Mouse (Mus musculus): Measurements from ENCODE around the gene Lipo4.
"Not testable (repeated sequence)": the region's sequence is repeated elsewhere in the genome, so short reads cannot be mapped to it uniquely, and the experiment has no call there.

The Lipo4 gene

DNA sequence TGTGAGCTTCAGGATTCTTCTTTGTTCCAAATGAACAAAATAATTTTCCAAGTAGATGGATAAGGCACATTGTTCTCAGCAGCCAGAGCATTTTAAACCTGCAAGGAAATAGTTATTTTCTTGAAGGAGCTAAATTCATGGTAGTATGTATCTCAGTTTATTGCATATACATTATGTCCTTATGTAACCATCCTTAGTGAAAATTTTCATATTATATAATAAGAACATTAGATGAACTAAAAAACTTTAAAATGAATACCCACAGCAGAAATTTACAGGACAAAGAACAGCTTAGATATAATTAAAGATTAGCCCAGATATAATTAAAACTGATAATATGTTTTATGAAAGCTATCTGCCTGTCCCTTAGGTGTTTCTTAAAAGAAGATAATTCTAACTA lies at the start of gene Lipo4:
Gene Lipo4, minus strand, starts transcription at position 101 of the 400 bp plus-strand sequence.
- DNase-seq (ENCODE audit: low spot score), result no peak

DNA sequence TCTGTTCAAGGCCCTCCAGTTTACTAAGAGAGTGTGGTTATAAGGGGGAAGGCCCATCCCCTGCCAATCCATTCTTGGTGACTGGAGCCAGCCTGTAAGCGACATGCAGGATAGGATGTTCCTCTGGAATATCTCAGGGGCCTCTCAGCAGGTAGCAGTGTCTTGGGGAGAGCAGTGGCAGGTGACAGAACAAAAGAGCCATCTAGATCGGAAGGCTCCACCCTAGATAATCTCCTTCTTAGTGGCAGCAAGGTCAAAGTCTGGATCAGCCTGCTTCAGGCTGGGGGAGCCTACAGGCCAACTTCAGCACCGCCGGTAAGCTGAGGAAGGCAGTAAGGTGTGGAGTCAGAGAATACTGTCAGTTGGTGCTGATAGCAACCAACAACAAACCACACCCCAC lies 61.2 kb downstream of the Lipo4 start:
- DNase-seq (ENCODE audit: low spot score), result not testable (repeated sequence)

DNA sequence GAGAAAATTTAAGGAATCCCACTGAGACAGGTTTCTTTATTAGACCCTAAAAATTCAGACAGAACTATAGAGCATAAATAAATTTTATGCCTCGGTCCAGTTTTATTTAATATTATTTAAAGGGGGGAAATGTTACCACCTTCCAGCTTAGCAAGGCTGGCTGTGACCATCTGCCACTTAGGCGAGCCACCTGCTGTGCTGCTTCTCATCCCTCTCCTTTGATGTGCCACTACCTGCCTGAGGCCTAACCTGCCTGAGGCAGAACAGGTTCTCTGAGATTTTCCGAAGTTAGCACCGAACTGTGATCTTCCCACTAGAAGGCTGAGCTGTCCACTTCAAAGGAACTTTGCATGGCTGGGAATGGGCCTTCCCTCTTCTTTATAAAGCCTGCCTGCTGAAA lies 63.9 kb downstream of the Lipo4 start:
- DNase-seq (ENCODE audit: low spot score), result no peak
